Mouse (Mus musculus): ENCODE results near the gene 1110008L16Rik. TPM values are rescaled to one million over a fixed set of nuclear protein-coding genes. Genes with fewer than 3 reads are reported as not detected.

Gene 1110008L16Rik
- total RNA-seq, 2 experiments from 2014 or later = 5.9 to 7.9 TPM

DNA sequence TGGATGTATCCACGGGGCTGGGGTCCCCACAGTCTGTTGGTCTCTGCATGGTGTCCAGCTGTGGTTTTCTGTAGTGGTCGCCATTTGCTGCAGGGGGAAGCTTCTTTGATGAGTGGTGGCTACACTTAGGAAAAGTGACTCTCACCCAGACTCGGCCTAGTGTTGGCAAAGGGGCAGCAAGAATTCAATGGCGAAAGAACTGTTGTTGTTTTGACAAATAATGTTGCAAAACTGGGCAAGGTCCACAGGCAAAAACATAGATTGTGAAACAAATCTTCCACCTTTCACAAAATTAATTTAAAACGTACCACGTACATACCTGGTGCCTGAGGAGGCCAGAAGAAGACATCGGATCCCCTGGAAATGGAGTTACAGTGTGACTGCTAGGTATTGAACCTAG lies 126.9 kb downstream of the 1110008L16Rik start:
- intact Hi-C loops (cut with DNase I) = no loop called here
- no peak for DNase-seq (ENCODE audit: extremely low spot score in 1 of 2, low spot score in 2 of 2)

DNA sequence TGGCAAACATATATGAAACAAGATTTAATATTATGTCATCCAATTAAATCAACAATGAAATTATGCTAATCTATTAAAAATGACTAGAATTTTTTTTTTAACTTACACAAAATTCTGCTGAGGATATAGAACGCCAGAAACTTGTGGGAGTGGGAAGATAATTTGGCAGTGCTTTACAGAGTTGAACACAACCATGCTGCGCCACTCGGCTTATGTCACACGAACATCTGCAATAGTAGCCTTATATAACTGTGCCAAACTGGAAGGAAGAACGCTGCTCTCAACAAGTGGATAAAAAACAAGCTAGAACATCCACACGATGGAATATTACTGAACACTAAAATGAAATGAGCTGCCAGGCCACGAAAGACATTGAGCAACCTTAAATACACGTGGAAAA lies 129.8 kb downstream of the 1110008L16Rik start:
- intact Hi-C loops (cut with DNase I) = no loop called here
- no peak for DNase-seq (ENCODE audit: extremely low spot score in 1 of 2, low spot score in 2 of 2)

- intact Hi-C loops (cut with DNase I) = no loop called here
Measured at GRCm38 (mm10) chr12:55429956-55430355, 130.6 kb downstream of the 1110008L16Rik start.

More at GRCm38 (mm10) chr12:55429956-55430355, 130.6 kb downstream of the 1110008L16Rik start:
- DNase-seq (ENCODE audit: extremely low spot score in 1 of 2, low spot score in 2 of 2) = no peak

Other genes with a start within 250 kb of the 1110008L16Rik start
- gene 2700097O09Rik, start 219.5 kb upstream of the 1110008L16Rik start, total RNA-seq (2021) = 1 to 10 TPM; 8.6 to 9.4 TPM
- gene Srp54a, start 219.3 kb upstream of the 1110008L16Rik start, total RNA-seq (2021) = 100 to 1,000 TPM; 106 to 108 TPM
- 10 to 100 TPM; 22.3 to 38.5 TPM for gene Fam177a, start 175.1 kb upstream of the 1110008L16Rik start, total RNA-seq (2021)
- gene Srp54b, start 144.5 kb upstream of the 1110008L16Rik start, total RNA-seq (2021) = 10 to 100 TPM; 52.9 to 59.1 TPM
- 10 to 100 TPM in 1 of 2 experiments, under 1 TPM in 1; 0.69 to 14.8 TPM for gene 1700047I17Rik2, start 100.0 kb upstream of the 1110008L16Rik start, total RNA-seq (2021)
- 10 to 100 TPM; 37.0 to 40.1 TPM for gene Srp54c, start 69.4 kb upstream of the 1110008L16Rik start, total RNA-seq (2021)
- gene Ppp2r3c, start 3.4 kb downstream of the 1110008L16Rik start, total RNA-seq (2021) = 10 to 100 TPM; 12.6 to 14.7 TPM
- 100 to 1,000 TPM; 151 to 158 TPM for gene Psma6, start 84.6 kb downstream of the 1110008L16Rik start, total RNA-seq (2021)
- 10 to 100 TPM; 27.8 to 37.5 TPM for gene Nfkbia, start 193.1 kb downstream of the 1110008L16Rik start, total RNA-seq (2021)